Mouse (Mus musculus) heart, embryonic 11.5 days (tissue): ENCODE data around the gene Rtl8c. TPM values are rescaled to one million over a fixed set of nuclear protein-coding genes. Genes with fewer than 3 reads are reported as not detected.

ENCODE experiments used
- polyA plus RNA-seq: library from polyadenylated mRNA; unstranded; fragments of >200 nt; fragmentation: Nextera tagmentation; extraction: Ambion mirVana; gene quantifications from 2 replicates; pipeline ENCODE4 v1.2.1, GENCODE M21; 2014

Rtl8c gene
- polyA plus RNA-seq, 1 experiment from 2014 or later = 45.6 TPM

Other genes starting within 250 kb of the Rtl8c start
- 51.1 and 54.2 TPM in 2 replicates for gene Mospd1, start 237.5 kb upstream of the Rtl8c start, polyA plus RNA-seq
- gene Etd, start 173.1 kb upstream of the Rtl8c start, polyA plus RNA-seq = not detected in 2 replicates
- not detected in 2 replicates for gene Gm14597, start 947 bp downstream of the Rtl8c start, polyA plus RNA-seq
- gene Rtl8a, start 35.6 kb downstream of the Rtl8c start, polyA plus RNA-seq = 108 and 110 TPM in 2 replicates
- 80.5 and 83.0 TPM in 2 replicates for gene Rtl8b, start 62.4 kb downstream of the Rtl8c start, polyA plus RNA-seq
- gene 4930502E18Rik, start 116.8 kb downstream of the Rtl8c start, polyA plus RNA-seq = 0.31 and 0.72 TPM in 2 replicates
- not detected in 2 replicates for gene 1700013H16Rik, start 149.8 kb downstream of the Rtl8c start, polyA plus RNA-seq
- not detected in 2 replicates for gene Zfp36l3, start 168.4 kb downstream of the Rtl8c start, polyA plus RNA-seq
- 1.8 and 4.0 TPM in 2 replicates for gene Xlr, start 189.7 kb downstream of the Rtl8c start, polyA plus RNA-seq